Mouse (Mus musculus): ENCODE data around the gene Gabarapl2. TPM values are rescaled to one million over a fixed set of nuclear protein-coding genes. Genes with fewer than 3 reads are reported as not detected.
A peak's percentile ranks its signal among the peaks of the same experiment; 100 is the strongest.
"Not testable (repeated sequence)": the region's sequence is repeated elsewhere in the genome, so short reads cannot be mapped to it uniquely, and the experiment has no call there.

The Gabarapl2 gene
- polyA plus RNA-seq, 1 experiment from 2014 or later: 453 TPM

- no peaks in the 10 kb centered on the region for H3K4me1 ChIP-seq (replicated peaks)
These were observed 20.8 kb upstream of the Gabarapl2 start for GRCm38 (mm10) chr8:111919663-111920062.

DNA sequence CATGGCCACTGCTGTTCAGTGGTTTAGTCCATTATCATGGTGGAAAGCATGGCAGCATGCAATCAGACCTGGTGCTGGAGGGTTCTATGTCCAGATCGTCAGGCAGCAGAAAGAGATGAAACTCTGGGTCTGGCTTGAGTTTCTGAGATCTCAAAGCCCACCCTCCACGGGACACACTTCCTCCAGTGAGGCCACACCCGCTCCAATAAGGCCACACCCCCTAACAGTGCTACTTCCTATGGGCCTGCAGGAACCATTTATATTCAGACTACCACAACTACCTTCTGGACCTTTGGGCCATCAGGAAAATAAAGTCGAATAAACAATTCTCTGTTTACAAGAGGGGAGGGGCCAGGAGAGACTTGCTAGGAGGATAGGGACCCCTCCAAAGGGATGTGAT, 19.5 kb upstream of the Gabarapl2 start:
- no peak overlapping the region for H3K4me3 ChIP-seq (replicated peaks)
- H3K4me1 ChIP-seq (replicated peaks): no peaks in the 10 kb centered on the region
- 91% methylated on average over 4 of the region's 4 CpGs for WGBS
- no peak for ATAC-seq
- H3K27ac ChIP-seq: no peak overlapping the region
- no peak overlapping the region for H3K4me2 ChIP-seq (replicated peaks)
- H3K9me3 ChIP-seq: no peaks in the 10 kb centered on the region
- H3K27me3 ChIP-seq: no peaks in the 10 kb centered on the region
- H3K9ac ChIP-seq (replicated peaks): no peak overlapping the region
- H3K36me3 ChIP-seq: peaks cover 21% of the 10 kb centered on the region

More at GRCm38 (mm10) chr8:111919663-111920062, 20.8 kb upstream of the Gabarapl2 start:
- H3K4me2 ChIP-seq (replicated peaks): no peak overlapping the region
- WGBS: 91% methylated on average over 2 of the region's 2 CpGs
- H3K27me3 ChIP-seq: no peaks in the 10 kb centered on the region
- no peaks in the 10 kb centered on the region for H3K9me3 ChIP-seq
- no peak overlapping the region for H3K4me3 ChIP-seq (replicated peaks)
- H3K9ac ChIP-seq (replicated peaks): no peak overlapping the region
- H3K36me3 ChIP-seq: peaks cover 25% of the 10 kb centered on the region
- ATAC-seq: no peak
- H3K27ac ChIP-seq: no peak overlapping the region

DNA sequence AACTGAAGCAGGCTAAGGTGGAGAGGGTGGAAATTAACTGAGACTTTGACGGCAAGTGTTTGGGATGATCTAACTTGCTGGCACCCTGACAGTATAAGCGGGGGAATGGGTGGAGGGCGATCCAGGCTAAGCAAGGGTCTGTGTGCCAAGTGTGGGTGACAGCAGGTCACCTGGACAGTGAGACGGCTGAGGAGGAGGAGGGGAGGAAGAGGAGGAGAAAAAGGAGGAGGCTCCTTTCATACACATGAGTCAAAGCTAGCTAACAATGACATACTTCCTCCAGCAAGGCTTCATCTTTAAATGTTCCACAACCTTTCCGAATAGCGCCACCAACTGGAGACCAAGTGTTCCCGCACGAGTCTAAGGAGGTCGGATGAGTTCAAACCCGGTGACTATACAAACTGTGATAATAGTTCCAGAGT, 17.1 kb upstream of the Gabarapl2 start:
- Histone ChIP-seq H3K4me2 (replicated peaks) (no peak overlapping the region), H3K27ac (no peak overlapping the region), H3K4me1 (replicated peaks) (no peaks in the 10 kb centered on the region), H3K36me3 (peaks cover 7% of the 10 kb centered on the region), H3K27me3 (no peaks in the 10 kb centered on the region), H3K9ac (replicated peaks) (no peak overlapping the region), H3K4me3 (replicated peaks) (no peak overlapping the region), H3K9me3 (no peaks in the 10 kb centered on the region)
- ATAC-seq: no peak
- 31% methylated on average over 10 of the region's 10 CpGs for WGBS

GRCm38 (mm10) chr8:111924976-111925375, 15.5 kb upstream of the Gabarapl2 start:
- 86% methylated on average over 7 of the region's 7 CpGs for WGBS
- Histone ChIP-seq H3K9ac (replicated peaks) (no peak overlapping the region), H3K4me1 (replicated peaks) (no peaks in the 10 kb centered on the region), H3K4me2 (replicated peaks) (no peak overlapping the region), H3K36me3 (no peaks in the 10 kb centered on the region; the same call in 1 of the 2 replicates), H3K27me3 (no peaks in the 10 kb centered on the region), H3K9me3 (no peaks in the 10 kb centered on the region), H3K4me3 (replicated peaks) (no peak overlapping the region), H3K27ac (no peak overlapping the region)
- no peak for ATAC-seq

DNA sequence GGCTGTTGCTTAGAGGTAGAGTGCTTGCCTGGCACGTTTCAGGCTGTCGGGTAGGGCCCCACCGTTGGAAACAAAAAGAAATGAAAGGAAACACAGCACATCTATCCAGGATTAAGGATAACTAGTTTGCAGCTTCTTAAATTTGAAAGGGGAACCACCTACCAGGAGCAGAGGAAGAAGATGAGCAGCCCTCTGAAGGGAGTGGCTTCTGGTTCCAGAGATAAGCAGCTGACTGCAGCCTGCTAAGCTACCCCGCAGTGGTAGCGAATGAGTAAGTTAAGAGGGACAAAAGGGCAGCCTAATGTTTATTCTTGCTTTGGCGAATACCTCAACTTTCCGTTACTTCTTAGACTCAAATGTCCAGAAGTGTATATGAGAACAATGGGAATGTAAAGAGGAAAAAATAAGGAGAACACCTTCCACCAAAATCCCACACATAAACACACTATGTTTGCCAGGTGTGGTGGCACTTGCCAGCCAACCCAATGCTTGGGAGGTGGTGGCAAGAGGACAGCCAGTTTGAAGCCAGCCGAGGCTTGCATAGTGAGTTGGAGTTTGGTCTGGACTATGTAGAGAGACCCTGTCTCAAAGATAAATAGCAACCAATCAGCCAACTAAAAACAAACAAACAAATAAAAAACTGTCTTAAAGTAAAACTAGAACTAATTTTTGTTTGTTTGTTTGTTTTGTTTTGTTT, 10.7 kb upstream of the Gabarapl2 start:
- WGBS: 74% methylated on average over 8 of the region's 8 CpGs

GRCm38 (mm10) chr8:111931721-111932120, 8.8 kb upstream of the Gabarapl2 start:
- 83% methylated on average over 16 of the region's 16 CpGs for WGBS
- no peaks in the 10 kb centered on the region for H3K9me3 ChIP-seq
- no peaks in the 10 kb centered on the region for H3K27me3 ChIP-seq
- H3K4me1 ChIP-seq (replicated peaks): peaks cover 20% of the 10 kb centered on the region
- H3K36me3 ChIP-seq: no peaks in the 10 kb centered on the region; the same call in 1 of the 2 replicates
- H3K27ac ChIP-seq: no peak overlapping the region
- ATAC-seq: no peak
- H3K4me3 ChIP-seq (replicated peaks): no peak overlapping the region
- H3K9ac ChIP-seq (replicated peaks): no peak overlapping the region
- H3K4me2 ChIP-seq (replicated peaks): no peak overlapping the region

More for the DNA sequence above, 10.7 kb upstream of the Gabarapl2 start:
- Histone ChIP-seq H3K9ac (replicated peaks) (no peak overlapping the region), H3K36me3 (no peaks in the 10 kb centered on the region; the same call in 1 of the 2 replicates), H3K27me3 (no peaks in the 10 kb centered on the region), H3K9me3 (no peaks in the 10 kb centered on the region), H3K4me2 (replicated peaks) (no peak overlapping the region), H3K4me1 (replicated peaks) (peaks cover 20% of the 10 kb centered on the region), H3K27ac (no peak overlapping the region), H3K4me3 (replicated peaks) (no peak overlapping the region)
- ATAC-seq: no peak

- WGBS: 29% methylated on average over 19 of the region's 19 CpGs
- peak overlapping the region; percentile 93 for H3K27ac ChIP-seq
- no peak for ATAC-seq
- peaks cover 20% of the 10 kb centered on the region for H3K4me1 ChIP-seq (replicated peaks)
- H3K36me3 ChIP-seq: no peaks in the 10 kb centered on the region
- peak overlapping the region; percentile 84 for H3K9ac ChIP-seq (replicated peaks)
- H3K4me3 ChIP-seq (replicated peaks): peak overlapping the region; percentile 71
- peak overlapping the region; percentile 87 for H3K4me2 ChIP-seq (replicated peaks)
- no peaks in the 10 kb centered on the region for H3K27me3 ChIP-seq
- H3K9me3 ChIP-seq: no peaks in the 10 kb centered on the region
These were observed 7.7 kb upstream of the Gabarapl2 start for GRCm38 (mm10) chr8:111932580-111933336.

- under 1% methylated on average over 53 of the region's 53 CpGs for WGBS
- Histone ChIP-seq H3K4me3 (replicated peaks) (peak within 1 kb of the TSS; percentile 71), H3K27me3 (no peaks in the 10 kb centered on the region), H3K4me2 (replicated peaks) (peak within 1 kb of the TSS; percentile 87), H3K9ac (replicated peaks) (peak within 1 kb of the TSS; percentile 84), H3K9me3 (no peaks in the 10 kb centered on the region), H3K27ac (peak within 1 kb of the TSS; percentile 93), H3K36me3 (no peaks in the 10 kb centered on the region), H3K4me1 (replicated peaks) (peaks cover 20% of the 10 kb centered on the region)
- peak; percentile 100 for ATAC-seq
These were observed 7.0 kb upstream of the Gabarapl2 start, which contains the start of gene Tmem231 for GRCm38 (mm10) chr8:111933348-111934076. Gene Tmem231, minus strand, starts transcription at chr8:111933881.

- no peaks in the 10 kb centered on the region for H3K9me3 ChIP-seq
- H3K36me3 ChIP-seq: no peaks in the 10 kb centered on the region
- no peaks in the 10 kb centered on the region for H3K27me3 ChIP-seq
- H3K4me2 ChIP-seq (replicated peaks): peak overlapping the region; percentile 87
- no peak overlapping the region for H3K9ac ChIP-seq (replicated peaks)
- H3K4me1 ChIP-seq (replicated peaks): peaks cover 20% of the 10 kb centered on the region
- 0 out of 2 replicates have a peak overlapping the region, but pooled peaks have one; percentile 60 for H3K27ac ChIP-seq
- 85% methylated on average over 2 of the region's 2 CpGs for WGBS
- 0 out of 2 replicates have a peak overlapping the region, but pooled peaks have one; percentile 71 for H3K4me3 ChIP-seq (replicated peaks)
- ATAC-seq: peak; percentile 16; the same call in 1 of the 2 replicates
These were observed 6.3 kb upstream of the Gabarapl2 start for GRCm38 (mm10) chr8:111934201-111934600.

DNA sequence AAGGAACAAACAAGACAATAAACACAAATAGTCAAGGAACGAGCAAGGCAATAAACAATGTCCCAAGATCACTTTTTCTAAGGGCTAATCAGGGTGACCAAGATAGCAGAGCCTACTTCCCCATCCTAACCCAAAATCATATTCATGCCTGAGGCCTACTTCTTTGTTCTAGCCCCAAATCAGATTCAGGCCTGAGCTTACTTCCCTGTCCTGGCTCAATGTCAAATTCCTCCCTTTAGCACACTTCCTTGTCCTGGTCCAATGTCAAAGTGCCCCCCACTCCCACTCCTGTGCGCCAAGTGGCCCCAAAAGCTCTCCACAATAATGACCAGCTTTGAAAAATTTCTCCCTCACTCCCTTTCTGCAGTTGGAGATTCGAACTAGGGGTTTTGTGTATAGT, 3.3 kb upstream of the Gabarapl2 start:
- no peak for ATAC-seq
- Histone ChIP-seq H3K27ac (no peak overlapping the region), H3K36me3 (no peaks in the 10 kb centered on the region; the same call in 1 of the 2 replicates), H3K27me3 (no peaks in the 10 kb centered on the region), H3K4me2 (replicated peaks) (no peak overlapping the region), H3K4me3 (replicated peaks) (no peak overlapping the region), H3K9me3 (no peaks in the 10 kb centered on the region), H3K4me1 (replicated peaks) (peaks cover 32% of the 10 kb centered on the region), H3K9ac (replicated peaks) (no peak overlapping the region)
- 72% methylated on average over 3 of the region's 3 CpGs for WGBS

GRCm38 (mm10) chr8:111938076-111938985, 2.2 kb upstream of the Gabarapl2 start:
- not testable (repeated sequence) for H3K36me3 ChIP-seq; H3K27ac ChIP-seq; H3K4me3 ChIP-seq (replicated peaks); ATAC-seq; H3K9me3 ChIP-seq; H3K4me2 ChIP-seq (replicated peaks); H3K9ac ChIP-seq (replicated peaks); H3K27me3 ChIP-seq
- WGBS: 84% methylated on average over 9 of the region's 9 CpGs
- H3K4me1 ChIP-seq (replicated peaks): peaks cover 22% of the 10 kb centered on the region

All from midbrain, embryonic 13.5 days (tissue).